Mouse (Mus musculus) myocyte (in vitro differentiated cells): Measurements from ENCODE around the gene Apol8. TPM values are rescaled to one million over a fixed set of nuclear protein-coding genes. Genes with fewer than 3 reads are reported as not detected.

Experiments
- H3K27me3 ChIP-seq: one replicate; pipeline ENCODE4 v1.6.1; 2011; ENCODE audit not compliant: control insufficient read depth, insufficient read depth, insufficient read length
- H3K36me3 ChIP-seq: one replicate; pipeline ENCODE4 v1.6.1; 2011; ENCODE audit not compliant: control insufficient read depth, insufficient read depth
- H3K4me2 ChIP-seq: one replicate; pipeline ENCODE4 v1.6.1; 2011; ENCODE audit warnings: low read depth, control low read depth
- H3K4me3 ChIP-seq: one replicate; pipeline ENCODE4 v1.5.1; 2011; ENCODE audit warnings: mild to moderate bottlenecking, control low read depth, moderate library complexity
- H3K79me2 ChIP-seq: one replicate; pipeline ENCODE4 v1.6.1; 2011; ENCODE audit not compliant: control insufficient read depth, insufficient read depth
- H3ac ChIP-seq: one replicate; pipeline ENCODE4 v1.6.1; 2011; ENCODE audit not compliant: control insufficient read depth, insufficient read length
- CEBPB ChIP-seq: IDR thresholded peaks from 2 replicates; pipeline ENCODE4 v1.6.1; 2011; ENCODE audit warnings: mild to moderate bottlenecking, moderate library complexity; ENCODE audit not compliant: poor library complexity, insufficient read depth, severe bottlenecking
- E2F4 ChIP-seq: IDR thresholded peaks from one replicate; pipeline ENCODE4 v1.6.1; 2011; ENCODE audit warnings: mild to moderate bottlenecking, control low read depth, moderate library complexity; ENCODE audit not compliant: insufficient read depth
- MYOD1 ChIP-seq, 3 experiments: IDR thresholded peaks; one replicate each; pipeline ENCODE4 v1.6.1; 2011; ENCODE audit warnings: control low read depth in 2 of 3, low read depth in 2 of 3, mild to moderate bottlenecking in 2 of 3, moderate library complexity in 1 of 3; ENCODE audit not compliant: insufficient read length in 2 of 3, control insufficient read depth in 1 of 3
- MYOG ChIP-seq, 3 experiments: IDR thresholded peaks; one replicate each; pipeline ENCODE4 v1.6.1; 2011; ENCODE audit warnings: control low read depth in 2 of 3, low read depth in 2 of 3, mild to moderate bottlenecking in 2 of 3; ENCODE audit not compliant: insufficient read length in 2 of 3, control insufficient read depth in 1 of 3, insufficient read depth in 1 of 3
- POLR2A ChIP-seq: IDR thresholded peaks from one replicate; pipeline ENCODE4 v1.6.1; 2011; ENCODE audit warnings: low read depth, mild to moderate bottlenecking, control low read depth, moderate library complexity; ENCODE audit not compliant: insufficient read length
- POLR2AphosphoS2 ChIP-seq: IDR thresholded peaks from one replicate; pipeline ENCODE4 v1.6.1; 2011; ENCODE audit warnings: low read depth, control low read depth; ENCODE audit not compliant: insufficient read length
- REST ChIP-seq: IDR thresholded peaks from one replicate; pipeline ENCODE4 v1.6.1; 2011; ENCODE audit warnings: mild to moderate bottlenecking, control low read depth, moderate library complexity; ENCODE audit not compliant: insufficient read depth, insufficient read length
- SRF ChIP-seq: IDR thresholded peaks from one replicate; pipeline ENCODE4 v1.6.1; 2011; ENCODE audit warnings: low read depth; ENCODE audit not compliant: control insufficient read depth, insufficient read length
- TCF12 ChIP-seq: IDR thresholded peaks from one replicate; pipeline ENCODE4 v1.6.1; 2011; ENCODE audit warnings: mild to moderate bottlenecking, control low read depth; ENCODE audit not compliant: poor library complexity, insufficient read depth, severe bottlenecking
- TCF3 ChIP-seq: IDR thresholded peaks from one replicate; pipeline ENCODE4 v1.6.1; 2011; ENCODE audit warnings: low read depth, control low read depth; ENCODE audit not compliant: insufficient read length
- USF1 ChIP-seq: IDR thresholded peaks from one replicate; pipeline ENCODE4 v1.6.1; 2011; ENCODE audit warnings: low read depth, mild to moderate bottlenecking, control low read depth, moderate library complexity
- polyA plus RNA-seq: library from polyadenylated mRNA; unstranded; fragments of >200 nt; fragmentation: generic; extraction: Trizol; gene quantifications from one replicate; pipeline ENCODE4 v1.2.1, GENCODE M21; 2012; ENCODE audit warnings: missing spikeins

Apol8 gene
- polyA plus RNA-seq, 1 experiment: 0.38 TPM

DNA sequence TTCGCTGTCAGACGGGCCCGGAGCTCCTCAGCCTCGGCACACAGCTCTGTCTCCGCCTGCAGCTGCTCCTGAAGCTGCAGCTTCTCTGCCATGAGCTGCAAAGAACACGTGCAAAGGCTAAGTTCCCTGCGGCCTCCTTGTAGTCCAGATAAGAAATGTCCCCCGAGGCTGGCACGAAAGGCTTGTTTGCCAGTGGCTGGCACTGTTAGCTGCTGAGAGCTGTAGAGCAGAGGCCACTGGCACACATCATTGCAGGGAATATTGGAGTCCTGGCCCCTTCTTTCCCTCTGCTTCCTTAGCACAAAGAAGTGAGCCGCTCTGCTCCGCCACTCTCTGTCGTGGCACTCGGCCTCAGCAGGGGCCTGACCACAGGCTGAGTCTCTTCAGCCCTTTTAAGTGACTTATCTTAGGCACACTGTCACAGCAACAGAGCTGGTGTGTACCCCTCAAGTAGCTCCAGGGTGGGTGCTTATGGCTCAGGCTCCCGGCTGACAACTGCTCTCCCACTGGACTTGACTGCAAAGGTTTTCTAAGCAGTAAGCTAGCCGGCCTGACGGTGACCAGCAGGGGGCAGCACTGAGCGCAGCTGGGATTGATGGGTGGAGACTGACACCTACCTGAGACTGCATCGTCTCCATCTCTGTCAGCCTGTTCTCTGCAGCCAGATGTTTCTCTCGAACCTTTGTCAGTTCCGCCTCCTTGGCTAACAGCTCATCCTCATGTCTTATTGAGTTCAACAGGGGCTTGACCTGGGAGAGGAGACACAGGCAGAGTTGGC, 18.6 kb upstream of the Apol8 start:
- TF ChIP-seq TCF3 (no peak), REST (no peak), POLR2A (peak; percentile 32), POLR2AphosphoS2 (peak; percentile 75), MYOD1 (IDR thresholded peaks at IDR 0.05; ENCODE audit: control insufficient read depth in 1 of 3, insufficient read length in 2 of 3, low read depth in 2 of 3) (peak in 1 of 3 experiments; percentile 43)
- peaks cover 25% of the 10 kb centered on the region for H3K79me2 ChIP-seq
- H3ac ChIP-seq: no peak overlapping the region
- no peak overlapping the region for H3K4me2 ChIP-seq
- H3K4me3 ChIP-seq: no peak overlapping the region
- peaks cover 100% of the 10 kb centered on the region for H3K36me3 ChIP-seq
- H3K27me3 ChIP-seq: no peaks in the 10 kb centered on the region

DNA sequence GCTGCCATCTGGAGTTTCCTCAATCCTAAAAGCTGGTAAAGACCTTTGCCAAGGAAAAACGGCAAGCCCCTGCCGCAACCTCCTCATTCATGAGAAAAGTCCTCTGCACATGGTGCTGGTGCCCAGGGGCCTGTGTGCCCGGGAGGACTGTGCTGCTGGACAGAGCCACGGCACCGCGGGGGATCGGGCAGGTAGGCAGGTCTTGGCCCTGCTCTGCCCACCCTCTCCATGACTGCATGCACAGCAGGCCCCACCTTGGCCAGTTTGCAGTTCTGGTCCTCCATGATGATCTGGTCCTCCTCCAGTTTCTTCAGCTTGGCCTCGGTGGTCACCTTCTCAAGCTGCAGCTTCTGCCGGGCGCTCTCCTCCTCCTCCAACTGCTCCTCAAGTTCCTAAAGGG, 17.5 kb upstream of the Apol8 start:
- no peak overlapping the region for H3K4me2 ChIP-seq
- peaks cover 100% of the 10 kb centered on the region for H3K36me3 ChIP-seq
- TF ChIP-seq TCF12 (no peak), MYOG (IDR thresholded peaks at IDR 0.05; ENCODE audit: control insufficient read depth in 1 of 3, insufficient read depth in 1 of 3, insufficient read length in 2 of 3, low read depth in 2 of 3) (no peak), SRF (no peak), CEBPB (no peak), POLR2A (peak; percentile 60), POLR2AphosphoS2 (peak; percentile 73)
- H3K4me3 ChIP-seq: no peak overlapping the region
- H3ac ChIP-seq: no peak overlapping the region
- no peaks in the 10 kb centered on the region for H3K27me3 ChIP-seq
- H3K79me2 ChIP-seq: peaks cover 16% of the 10 kb centered on the region

DNA sequence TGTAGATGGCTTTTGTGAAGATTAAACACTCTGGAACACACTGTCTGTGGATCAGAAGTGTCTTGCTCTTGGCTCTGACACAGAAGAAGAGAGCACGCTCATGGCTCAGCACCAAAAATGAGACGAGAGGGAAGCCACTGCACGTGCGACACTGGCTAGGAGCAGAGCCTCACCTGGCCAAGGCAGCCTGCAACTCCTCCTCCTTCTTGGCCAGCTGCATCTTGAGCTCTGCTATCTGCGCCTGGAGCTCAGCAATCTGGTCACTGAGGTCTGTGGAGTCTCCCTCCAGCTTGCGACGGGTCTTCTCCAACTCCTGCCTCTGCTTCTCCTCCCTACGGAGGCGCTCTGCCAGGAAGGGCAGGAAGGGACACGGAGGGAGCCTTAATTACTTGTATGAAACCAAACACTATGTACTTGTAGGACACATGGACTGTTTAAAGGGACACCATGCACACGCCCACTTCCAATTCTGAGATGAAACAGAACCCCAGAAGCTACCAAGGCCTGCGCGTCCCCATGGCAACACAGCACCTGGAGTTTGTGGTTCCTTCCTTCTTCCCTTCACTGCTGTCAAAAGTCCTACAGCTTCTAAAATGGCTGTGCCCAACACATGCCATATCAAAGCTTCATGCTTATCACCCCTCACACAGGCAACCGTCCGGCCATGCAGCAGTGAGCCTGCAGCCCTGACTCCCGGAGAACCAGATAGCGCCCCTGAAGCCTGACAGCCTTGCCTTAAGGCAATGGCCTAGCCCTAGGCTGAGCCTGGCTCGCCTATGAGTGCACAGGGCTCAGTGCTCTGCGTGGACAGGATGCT, 16.5 kb upstream of the Apol8 start:
- Histone ChIP-seq H3K4me3 (no peak overlapping the region), H3K36me3 (peaks cover 99% of the 10 kb centered on the region), H3K79me2 (peaks cover 7% of the 10 kb centered on the region), H3K4me2 (no peak overlapping the region), H3K27me3 (no peaks in the 10 kb centered on the region), H3ac (no peak overlapping the region)
- peak; percentile 46 for TF ChIP-seq POLR2A
- TF ChIP-seq POLR2AphosphoS2: peak; percentile 89
- no peak for TF ChIP-seq CEBPB

DNA sequence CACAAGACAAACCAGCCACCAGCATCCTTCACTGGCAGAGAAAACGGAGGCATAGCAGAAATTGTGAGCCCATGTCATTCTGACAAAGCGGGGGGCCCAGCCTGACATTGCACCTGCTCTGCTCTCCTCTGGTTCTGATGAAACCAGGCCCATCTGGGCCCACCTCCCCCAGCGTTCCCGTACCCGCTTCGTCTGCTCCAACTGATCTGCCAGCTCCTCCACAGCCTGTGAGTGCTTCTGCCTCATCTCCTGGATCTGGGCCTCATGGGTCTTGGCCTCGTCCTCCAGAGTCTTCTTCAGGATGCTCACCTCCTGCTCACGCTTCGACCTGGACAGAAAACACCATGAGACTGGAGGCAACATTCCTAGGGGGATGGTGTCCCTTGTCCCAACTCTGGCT, 14.1 kb upstream of the Apol8 start:
- peaks cover 99% of the 10 kb centered on the region for H3K36me3 ChIP-seq
- H3K27me3 ChIP-seq: no peaks in the 10 kb centered on the region
- H3K4me3 ChIP-seq: no peak overlapping the region
- no peak overlapping the region for H3K4me2 ChIP-seq
- no peak overlapping the region for H3ac ChIP-seq
- H3K79me2 ChIP-seq: peaks cover 7% of the 10 kb centered on the region
- TF ChIP-seq USF1 (no peak), REST (no peak), CEBPB (no peak), SRF (no peak), E2F4 (no peak), TCF12 (no peak), POLR2AphosphoS2 (peak; percentile 71), TCF3 (no peak), MYOD1 (IDR thresholded peaks at IDR 0.05; ENCODE audit: control insufficient read depth in 1 of 3, insufficient read length in 2 of 3, low read depth in 2 of 3) (no peak), POLR2A (peak; percentile 28)

DNA sequence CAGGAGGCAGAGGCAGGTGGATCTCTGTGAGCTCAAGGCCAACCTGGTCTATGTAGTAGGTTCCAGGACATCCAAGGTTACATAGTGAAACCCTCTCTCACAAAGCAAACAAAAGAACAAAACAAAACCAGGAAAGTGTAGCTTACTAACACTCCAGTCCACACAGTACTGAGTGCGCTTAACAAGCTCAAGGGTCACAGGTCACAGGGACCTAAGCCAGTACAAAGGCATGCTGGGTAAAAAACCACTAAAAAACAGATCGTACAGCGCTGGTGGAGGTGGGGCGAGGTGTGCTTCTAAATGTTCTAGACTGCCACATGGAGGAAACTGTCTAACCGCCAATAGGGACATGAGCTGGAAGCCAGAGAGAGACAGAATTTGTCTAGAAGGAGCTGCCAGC, 13.5 kb upstream of the Apol8 start:
- Histone ChIP-seq H3ac (no peak overlapping the region), H3K4me3 (no peak overlapping the region), H3K36me3 (peaks cover 99% of the 10 kb centered on the region), H3K79me2 (peaks cover 7% of the 10 kb centered on the region), H3K27me3 (no peaks in the 10 kb centered on the region), H3K4me2 (no peak overlapping the region)
- TF ChIP-seq POLR2A (peak; percentile 15), POLR2AphosphoS2 (peak; percentile 65), USF1 (no peak)
